Mouse (Mus musculus): ENCODE data around the gene Bcam.

Gene Bcam

GRCm38 (mm10) chr7:19755851-19756786 is 14.7 kb downstream of the Bcam start:
- intact Hi-C loops (cut with DNase I): loop anchor here (1.0 to 2.0 kb wide), 2 partner anchors 27 to 33 kb away; no protein-coding TSS in a partner anchor

GRCm38 (mm10) chr7:19755008-19755407 is 15.8 kb downstream of the Bcam start:
- intact Hi-C loops (cut with DNase I): loop anchor here (2.0 kb wide), 1 partner anchor 34 kb away; no protein-coding TSS in a partner anchor

- intact Hi-C loops (cut with DNase I): loop anchor here (2.0 kb wide), 1 partner anchor 35 kb away; no protein-coding TSS in a partner anchor
Measured at GRCm38 (mm10) chr7:19754065-19754464, 16.8 kb downstream of the Bcam start.

GRCm38 (mm10) chr7:19753587-19753986 is 17.2 kb downstream of the Bcam start:
- intact Hi-C loops (cut with DNase I): no loop called here

- intact Hi-C loops (cut with DNase I): no loop called here
Measured at GRCm38 (mm10) chr7:19752652-19753051, 18.2 kb downstream of the Bcam start.

- intact Hi-C loops (cut with DNase I): no loop called here
Measured at GRCm38 (mm10) chr7:19751070-19751383, 19.8 kb downstream of the Bcam start.

GRCm38 (mm10) chr7:19750217-19751069 is 20.4 kb downstream of the Bcam start, which contains the start of gene Nectin2:
Gene Nectin2, minus strand, starts transcription at chr7:19750483.
- intact Hi-C loops (cut with DNase I): no loop called here

GRCm38 (mm10) chr7:19749389-19750216 is 21.2 kb downstream of the Bcam start:
- intact Hi-C loops (cut with DNase I): loop anchor here (5.0 kb wide), 1 partner anchor 37 kb away; no protein-coding TSS in a partner anchor

- intact Hi-C loops (cut with DNase I): loop anchor here (5.0 kb wide), 1 partner anchor 36 kb away; no protein-coding TSS in a partner anchor
Measured at GRCm38 (mm10) chr7:19748219-19749195, 22.3 kb downstream of the Bcam start.

- intact Hi-C loops (cut with DNase I): loop anchor here (5.0 kb wide), 1 partner anchor 35 kb away; no protein-coding TSS in a partner anchor
Measured at GRCm38 (mm10) chr7:19747420-19748218, 23.2 kb downstream of the Bcam start.

GRCm38 (mm10) chr7:19746426-19747201 is 24.2 kb downstream of the Bcam start:
- intact Hi-C loops (cut with DNase I): loop anchor here (5.0 kb wide), 1 partner anchor 34 kb away; no protein-coding TSS in a partner anchor

- intact Hi-C loops (cut with DNase I): loop anchor here (5.0 kb wide), 1 partner anchor 34 kb away; no protein-coding TSS in a partner anchor
Measured at GRCm38 (mm10) chr7:19745971-19746370, 24.8 kb downstream of the Bcam start.

- intact Hi-C loops (cut with DNase I): loop anchor here (5.0 kb wide), 1 partner anchor 32 kb away; no protein-coding TSS in a partner anchor
Measured at GRCm38 (mm10) chr7:19744590-19745385, 26.0 kb downstream of the Bcam start.

- intact Hi-C loops (cut with DNase I): no loop called here
Measured at GRCm38 (mm10) chr7:19743791-19744190, 27.0 kb downstream of the Bcam start.

- intact Hi-C loops (cut with DNase I): no loop called here
Measured at GRCm38 (mm10) chr7:19742468-19742867, 28.3 kb downstream of the Bcam start.

- intact Hi-C loops (cut with DNase I): no loop called here
Measured at GRCm38 (mm10) chr7:19741329-19742031, 29.3 kb downstream of the Bcam start.
